Mouse (Mus musculus) testis, adult 2 months (tissue): ENCODE data around the gene Mapkapk2.

Experiments
- CTCF ChIP-seq: fragments of 200-500 bp; IDR thresholded peaks from 2 replicates; pipeline ENCODE4 v1.5.1; 2012; ENCODE audit warnings: low read depth, mild to moderate bottlenecking, inconsistent platforms, low read length, moderate library complexity; ENCODE audit not compliant: control insufficient read depth, insufficient read depth, insufficient replicate concordance
- POLR2A ChIP-seq: fragments of 200-500 bp; IDR thresholded peaks from 2 replicates; pipeline ENCODE4 v1.6.1; 2012; ENCODE audit warnings: low read depth, mild to moderate bottlenecking, inconsistent platforms, low read length, moderate library complexity; ENCODE audit not compliant: control insufficient read depth

GRCm38 (mm10) chr1:131006069-131006468, 91.6 kb downstream of the Mapkapk2 start:
- TF ChIP-seq POLR2A = no peak
- no peak for TF ChIP-seq CTCF
